Mouse (Mus musculus): ENCODE data around the gene Gpn3.

DNA sequence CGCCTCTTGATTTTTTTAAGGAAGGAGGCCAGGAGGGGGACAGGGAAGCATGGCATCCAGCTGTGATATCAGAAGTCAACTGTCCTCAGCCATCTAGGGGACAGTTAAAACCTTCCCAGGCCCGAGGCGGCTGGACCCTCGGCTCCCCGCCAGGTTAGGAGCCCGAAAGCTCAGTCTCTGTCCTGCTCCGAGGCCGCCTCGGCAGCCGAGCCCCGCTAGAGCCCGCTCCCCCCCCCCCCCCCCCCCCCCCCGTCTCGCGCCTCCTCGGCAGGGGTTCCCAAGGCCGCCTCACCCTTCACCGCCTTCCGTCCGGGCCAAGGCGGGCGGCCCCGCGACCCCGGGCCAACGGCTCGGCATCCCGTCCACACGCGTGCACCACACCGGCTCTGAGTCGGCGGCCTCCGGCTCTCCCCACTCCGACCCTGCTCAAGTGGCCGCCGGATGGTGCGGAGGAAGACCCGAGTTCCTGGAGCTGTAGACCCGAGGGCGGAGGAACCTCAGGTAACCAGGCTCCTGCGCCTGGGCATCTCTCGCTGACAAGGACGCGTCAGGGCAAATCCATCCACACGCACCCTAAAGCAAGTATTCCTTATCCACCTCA lies at the start of gene Gpn3:
- TF ChIP-seq TAL1 (IDR thresholded peaks at IDR 0.05; ENCODE audit: low read length) = no peak
- TF ChIP-seq GATA1 (IDR thresholded peaks at IDR 0.05; ENCODE audit: low read length) = no peak

Data from erythroblast, embryonic 14.5 days (primary cell).